Mouse (Mus musculus): Measurements from ENCODE around the gene Zc3h4. TPM values are rescaled to one million over a fixed set of nuclear protein-coding genes. Genes with fewer than 3 reads are reported as not detected.

Zc3h4 gene
- polyA plus RNA-seq, 1 experiment = 42.0 TPM

DNA sequence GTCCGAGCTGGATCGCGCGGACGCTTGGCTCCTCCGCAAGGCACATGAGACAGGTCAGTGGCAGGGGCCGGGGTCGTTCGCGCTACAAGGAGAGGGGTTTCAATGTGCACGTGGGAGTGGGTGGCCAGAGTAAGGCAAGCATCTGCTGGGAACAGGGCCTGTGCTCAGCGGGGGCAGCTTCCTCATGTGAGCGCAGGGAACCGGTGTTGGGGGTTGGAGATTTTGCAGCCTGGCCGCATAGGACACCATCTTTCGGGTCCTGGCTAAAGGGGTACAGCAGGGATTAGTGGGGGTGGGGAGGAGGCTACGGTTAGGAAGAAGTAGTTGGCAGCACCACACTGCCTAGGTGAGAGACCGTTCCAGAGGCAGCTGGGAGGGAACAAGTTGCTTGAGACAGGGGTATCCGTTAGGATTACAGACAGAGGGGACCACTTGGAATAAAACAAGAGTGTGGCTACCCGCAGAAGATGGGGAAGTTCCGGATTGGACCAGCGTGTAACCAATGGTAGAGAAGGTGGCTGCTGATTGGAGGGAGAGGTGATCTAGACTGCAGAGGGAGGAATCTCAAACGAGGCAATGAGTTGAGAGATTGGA is 52.5 kb downstream of the Zc3h4 start:
- under 1% methylated on average over 23 of the region's 23 CpGs for WGBS
- Histone ChIP-seq H3K4me3 (replicated peaks; ENCODE audit: insufficient read depth, low read depth, low read length) (peak overlapping the region; percentile 89), H3K4me1 (ENCODE audit: control insufficient read depth, insufficient read depth, low read length) (peaks cover 3% of the 10 kb centered on the region; the same call in 1 of the 2 replicates), H3K27me3 (ENCODE audit: control insufficient read depth, insufficient read depth, low read length) (no peaks in the 10 kb centered on the region), H3K27ac (ENCODE audit: insufficient read depth, low read length) (peak overlapping the region; percentile 56)
- TF ChIP-seq CTCF (IDR thresholded peaks at IDR 0.05; ENCODE audit: borderline replicate concordance, insufficient read depth, low read depth, low read length) (no peak), POLR2A (IDR thresholded peaks at IDR 0.05; ENCODE audit: borderline replicate concordance, insufficient read depth, low read length) (no peak)
- DNase-seq = peak; percentile 65 to 73

GRCm38 (mm10) chr7:16455016-16455415 is 54.3 kb downstream of the Zc3h4 start:
- Histone ChIP-seq H3K27ac (ENCODE audit: insufficient read depth, low read length) (no peak overlapping the region), H3K27me3 (ENCODE audit: control insufficient read depth, insufficient read depth, low read length) (no peaks in the 10 kb centered on the region), H3K4me3 (replicated peaks; ENCODE audit: insufficient read depth, low read depth, low read length) (no peak overlapping the region), H3K4me1 (ENCODE audit: control insufficient read depth, insufficient read depth, low read length) (peaks cover 3% of the 10 kb centered on the region; the same call in 1 of the 2 replicates)
- TF ChIP-seq CTCF (IDR thresholded peaks at IDR 0.05; ENCODE audit: borderline replicate concordance, insufficient read depth, low read depth, low read length) = no peak
- TF ChIP-seq POLR2A (IDR thresholded peaks at IDR 0.05; ENCODE audit: borderline replicate concordance, insufficient read depth, low read length) = no peak
- DNase-seq = no peak
- WGBS = 84% methylated on average over 14 of the region's 14 CpGs

GRCm38 (mm10) chr7:16456289-16456688 is 55.6 kb downstream of the Zc3h4 start:
- WGBS = 80% methylated on average over 5 of the region's 5 CpGs
- no peak for DNase-seq
- TF ChIP-seq POLR2A (IDR thresholded peaks at IDR 0.05; ENCODE audit: borderline replicate concordance, insufficient read depth, low read length) (no peak), CTCF (IDR thresholded peaks at IDR 0.05; ENCODE audit: borderline replicate concordance, insufficient read depth, low read depth, low read length) (no peak)
- no peak overlapping the region for H3K27ac ChIP-seq (ENCODE audit: insufficient read depth, low read length)
- H3K4me3 ChIP-seq (replicated peaks; ENCODE audit: insufficient read depth, low read depth, low read length) = no peak overlapping the region
- peaks cover 12% of the 10 kb centered on the region for H3K4me1 ChIP-seq (ENCODE audit: control insufficient read depth, insufficient read depth, low read length)
- no peaks in the 10 kb centered on the region for H3K27me3 ChIP-seq (ENCODE audit: control insufficient read depth, insufficient read depth, low read length)

GRCm38 (mm10) chr7:16460566-16460965 is 59.9 kb downstream of the Zc3h4 start:
- Histone ChIP-seq H3K4me1 (ENCODE audit: control insufficient read depth, insufficient read depth, low read length) (peaks cover 9% of the 10 kb centered on the region), H3K27me3 (ENCODE audit: control insufficient read depth, insufficient read depth, low read length) (no peaks in the 10 kb centered on the region), H3K27ac (ENCODE audit: insufficient read depth, low read length) (no peak overlapping the region), H3K4me3 (replicated peaks; ENCODE audit: insufficient read depth, low read depth, low read length) (no peak overlapping the region)
- TF ChIP-seq POLR2A (IDR thresholded peaks at IDR 0.05; ENCODE audit: borderline replicate concordance, insufficient read depth, low read length) = no peak
- no peak for TF ChIP-seq CTCF (IDR thresholded peaks at IDR 0.05; ENCODE audit: borderline replicate concordance, insufficient read depth, low read depth, low read length)
- WGBS = 23% methylated on average over 13 of the region's 13 CpGs
- peak; percentile 39 to 52 for DNase-seq

DNA sequence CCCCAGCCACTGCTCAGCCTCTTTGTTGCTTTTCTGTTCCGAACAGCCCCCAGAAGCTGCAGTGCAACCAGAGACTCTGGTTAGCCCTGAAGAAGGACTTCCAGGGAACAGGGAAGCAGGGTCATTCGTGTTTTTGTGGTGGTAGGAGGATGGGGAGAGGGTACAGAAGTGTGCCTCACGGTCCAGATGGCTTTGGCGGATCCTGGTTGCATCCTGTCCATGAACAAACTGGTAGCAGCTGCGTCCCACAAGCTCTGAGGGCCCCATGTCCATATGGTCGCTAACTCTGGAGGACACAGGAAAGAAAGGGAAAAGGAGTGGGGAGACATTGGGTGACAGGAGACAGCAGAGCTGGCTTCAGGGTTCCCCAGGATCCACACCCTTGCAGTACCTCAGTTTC is 60.4 kb downstream of the Zc3h4 start:
- WGBS = 23% methylated on average over 6 of the region's 6 CpGs
- H3K27me3 ChIP-seq (ENCODE audit: control insufficient read depth, insufficient read depth, low read length) = no peaks in the 10 kb centered on the region
- H3K4me3 ChIP-seq (replicated peaks; ENCODE audit: insufficient read depth, low read depth, low read length) = no peak overlapping the region
- no peak for TF ChIP-seq CTCF (IDR thresholded peaks at IDR 0.05; ENCODE audit: borderline replicate concordance, insufficient read depth, low read depth, low read length)
- TF ChIP-seq POLR2A (IDR thresholded peaks at IDR 0.05; ENCODE audit: borderline replicate concordance, insufficient read depth, low read length) = no peak
- H3K4me1 ChIP-seq (ENCODE audit: control insufficient read depth, insufficient read depth, low read length) = peaks cover 9% of the 10 kb centered on the region
- H3K27ac ChIP-seq (ENCODE audit: insufficient read depth, low read length) = no peak overlapping the region
- no peak for DNase-seq

DNA sequence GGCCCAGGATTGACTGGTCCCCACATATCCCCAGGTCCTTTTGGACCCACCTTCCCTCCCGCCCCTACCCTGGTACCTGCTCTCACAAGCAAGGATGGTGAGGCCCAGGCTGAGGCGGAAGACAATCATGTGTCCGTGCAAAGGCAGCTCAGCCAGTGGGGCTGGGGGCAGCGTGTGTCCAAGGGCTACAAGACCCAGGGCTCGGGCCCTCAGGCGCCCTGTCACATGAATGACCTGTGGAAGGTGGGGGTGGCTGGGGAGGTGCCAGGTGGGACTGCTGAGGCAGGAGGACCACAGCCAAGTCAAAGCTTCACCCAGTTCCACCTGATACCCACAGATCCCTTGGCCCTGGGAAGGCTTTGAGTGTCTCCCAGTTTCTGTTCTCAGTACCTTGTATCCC is 61.0 kb downstream of the Zc3h4 start:
- Histone ChIP-seq H3K27ac (ENCODE audit: insufficient read depth, low read length) (no peak overlapping the region), H3K4me3 (replicated peaks; ENCODE audit: insufficient read depth, low read depth, low read length) (no peak overlapping the region), H3K4me1 (ENCODE audit: control insufficient read depth, insufficient read depth, low read length) (peaks cover 9% of the 10 kb centered on the region), H3K27me3 (ENCODE audit: control insufficient read depth, insufficient read depth, low read length) (no peaks in the 10 kb centered on the region)
- TF ChIP-seq POLR2A (IDR thresholded peaks at IDR 0.05; ENCODE audit: borderline replicate concordance, insufficient read depth, low read length) (no peak), CTCF (IDR thresholded peaks at IDR 0.05; ENCODE audit: borderline replicate concordance, insufficient read depth, low read depth, low read length) (no peak)
- no peak for DNase-seq
- 80% methylated on average over 6 of the region's 6 CpGs for WGBS

DNA sequence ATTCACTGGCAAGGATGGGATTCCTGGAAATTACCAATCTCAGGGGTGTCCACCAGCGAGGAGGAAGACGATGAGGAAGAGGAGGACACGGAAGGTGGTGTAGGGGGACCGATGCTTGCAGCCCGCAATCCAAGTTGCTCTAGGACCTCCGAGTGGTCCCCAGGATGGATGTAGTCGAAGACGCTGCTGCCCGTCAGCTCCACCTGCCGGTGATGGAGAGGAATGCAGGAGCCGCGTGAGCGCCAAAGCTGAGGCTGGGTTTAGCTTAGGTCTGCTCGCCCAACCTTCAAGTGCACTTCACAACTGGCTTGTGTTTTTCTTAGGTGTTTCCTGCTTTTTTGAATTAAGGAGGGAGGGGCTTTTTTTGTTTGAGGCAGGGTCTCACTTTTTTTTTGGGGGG is 62.5 kb downstream of the Zc3h4 start:
- WGBS = 2% methylated on average over 14 of the region's 14 CpGs
- peak; percentile 69 to 83 for DNase-seq
- no peak for TF ChIP-seq POLR2A (IDR thresholded peaks at IDR 0.05; ENCODE audit: borderline replicate concordance, insufficient read depth, low read length)
- peak; percentile 89 for TF ChIP-seq CTCF (IDR thresholded peaks at IDR 0.05; ENCODE audit: borderline replicate concordance, insufficient read depth, low read depth, low read length)

DNA sequence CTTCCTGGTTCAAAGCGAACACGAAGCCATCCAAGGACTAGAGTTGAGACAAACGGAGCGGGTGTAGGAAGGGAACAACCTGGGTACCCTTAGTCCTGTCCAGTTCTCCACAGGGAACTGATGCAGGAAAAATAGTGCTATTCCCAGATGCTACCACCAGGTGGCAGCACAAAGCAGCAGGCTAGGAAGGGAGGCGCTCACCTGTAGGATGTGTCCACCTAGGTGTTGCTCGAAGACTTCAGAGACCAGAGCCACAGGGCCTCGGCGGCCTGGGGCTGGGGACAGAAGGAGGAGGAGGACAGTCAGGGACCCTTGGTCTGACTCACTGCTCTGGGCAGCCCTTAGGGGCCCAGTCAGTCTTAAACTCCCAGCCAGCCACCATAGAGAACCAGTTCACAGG is 64.5 kb downstream of the Zc3h4 start:
- Histone ChIP-seq H3K4me1 (ENCODE audit: control insufficient read depth, insufficient read depth, low read length) (peaks cover 9% of the 10 kb centered on the region), H3K27ac (ENCODE audit: insufficient read depth, low read length) (no peak overlapping the region), H3K4me3 (replicated peaks; ENCODE audit: insufficient read depth, low read depth, low read length) (no peak overlapping the region), H3K27me3 (ENCODE audit: control insufficient read depth, insufficient read depth, low read length) (no peaks in the 10 kb centered on the region)
- WGBS = 6% methylated on average over 8 of the region's 8 CpGs
- peak; percentile 69 to 81 for DNase-seq
- TF ChIP-seq POLR2A (IDR thresholded peaks at IDR 0.05; ENCODE audit: borderline replicate concordance, insufficient read depth, low read length) = no peak
- TF ChIP-seq CTCF (IDR thresholded peaks at IDR 0.05; ENCODE audit: borderline replicate concordance, insufficient read depth, low read depth, low read length) = peak; percentile 94

More for the DNA sequence above, 62.5 kb downstream of the Zc3h4 start:
- H3K27me3 ChIP-seq (ENCODE audit: control insufficient read depth, insufficient read depth, low read length) = no peaks in the 10 kb centered on the region
- no peak overlapping the region for H3K4me3 ChIP-seq (replicated peaks; ENCODE audit: insufficient read depth, low read depth, low read length)
- no peak overlapping the region for H3K27ac ChIP-seq (ENCODE audit: insufficient read depth, low read length)
- peaks cover 9% of the 10 kb centered on the region for H3K4me1 ChIP-seq (ENCODE audit: control insufficient read depth, insufficient read depth, low read length)

Measured in cerebellum, adult 2 months (tissue).